Mouse (Mus musculus): ENCODE results near the gene Gm13420. TPM values are rescaled to one million over a fixed set of nuclear protein-coding genes. Genes with fewer than 3 reads are reported as not detected.
A peak's percentile ranks its signal among the peaks of the same experiment; 100 is the strongest.
"Not testable (repeated sequence)": the region's sequence is repeated elsewhere in the genome, so short reads cannot be mapped to it uniquely, and the experiment has no call there.

Gm13420 gene
- not detected for total RNA-seq (2021)

DNA sequence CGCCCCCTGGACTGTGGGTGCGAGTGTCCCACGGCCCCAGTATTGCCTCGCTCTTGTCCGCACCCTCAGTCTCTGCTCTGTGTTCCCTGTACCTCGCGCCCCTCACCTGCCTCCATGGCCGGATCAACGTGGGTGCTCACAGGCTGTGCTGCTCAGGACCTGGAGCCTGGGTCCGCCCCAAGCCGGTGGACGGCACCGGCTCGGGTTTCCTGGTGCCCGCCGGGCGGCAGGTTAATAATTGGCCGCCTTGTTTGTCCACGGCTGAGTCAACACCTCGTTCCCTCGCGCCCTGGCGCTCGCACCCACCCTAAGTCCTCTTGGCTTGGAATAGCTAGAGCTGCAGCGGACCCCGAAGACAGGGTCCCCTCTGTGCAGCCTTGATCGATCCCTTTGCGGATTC lies at the start of gene Gm13420:
Gene Gm13420 (minus strand): TSS at position 189 of the 400 bp plus-strand sequence.
- DNase-seq (ENCODE audit: low spot score) = no peak
- intact Hi-C loops (cut with DNase I) = no loop called here

DNA sequence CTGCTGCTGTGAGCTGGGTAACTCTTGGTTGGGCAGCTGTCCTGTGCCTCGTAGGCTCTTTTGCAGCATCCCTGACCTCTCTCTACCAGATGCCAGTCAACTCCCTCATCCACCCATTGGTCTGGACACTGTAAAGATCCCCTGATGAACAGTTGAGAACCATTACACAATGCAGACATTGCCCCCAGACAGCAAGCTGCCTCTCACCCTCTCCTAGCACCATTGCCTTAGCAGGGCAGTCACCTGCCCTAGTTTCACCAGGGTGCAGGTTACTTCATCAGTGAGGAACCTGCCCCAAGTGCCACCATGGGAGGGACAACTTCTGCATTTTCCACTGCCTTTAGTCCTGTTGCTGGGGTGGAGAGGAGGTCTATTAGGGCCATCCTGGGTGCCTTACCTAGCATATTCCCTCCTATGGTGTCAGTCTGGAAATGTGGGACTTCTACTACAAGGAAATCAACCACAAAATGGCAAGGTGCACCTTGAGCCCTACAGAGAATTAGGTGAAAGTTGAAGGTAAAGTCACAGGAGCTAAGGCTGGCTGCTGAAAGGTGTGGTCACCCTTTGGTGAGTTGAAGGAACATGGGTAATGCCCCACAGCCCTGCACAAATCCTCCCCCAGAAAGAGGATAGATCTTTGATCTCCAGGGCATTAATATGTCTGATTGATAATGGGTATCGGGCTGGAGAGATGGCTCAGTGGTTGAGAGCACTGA lies 41.4 kb upstream of the Gm13420 start:
- intact Hi-C loops (cut with DNase I) = no loop called here
- no peak for DNase-seq (ENCODE audit: low spot score)

DNA sequence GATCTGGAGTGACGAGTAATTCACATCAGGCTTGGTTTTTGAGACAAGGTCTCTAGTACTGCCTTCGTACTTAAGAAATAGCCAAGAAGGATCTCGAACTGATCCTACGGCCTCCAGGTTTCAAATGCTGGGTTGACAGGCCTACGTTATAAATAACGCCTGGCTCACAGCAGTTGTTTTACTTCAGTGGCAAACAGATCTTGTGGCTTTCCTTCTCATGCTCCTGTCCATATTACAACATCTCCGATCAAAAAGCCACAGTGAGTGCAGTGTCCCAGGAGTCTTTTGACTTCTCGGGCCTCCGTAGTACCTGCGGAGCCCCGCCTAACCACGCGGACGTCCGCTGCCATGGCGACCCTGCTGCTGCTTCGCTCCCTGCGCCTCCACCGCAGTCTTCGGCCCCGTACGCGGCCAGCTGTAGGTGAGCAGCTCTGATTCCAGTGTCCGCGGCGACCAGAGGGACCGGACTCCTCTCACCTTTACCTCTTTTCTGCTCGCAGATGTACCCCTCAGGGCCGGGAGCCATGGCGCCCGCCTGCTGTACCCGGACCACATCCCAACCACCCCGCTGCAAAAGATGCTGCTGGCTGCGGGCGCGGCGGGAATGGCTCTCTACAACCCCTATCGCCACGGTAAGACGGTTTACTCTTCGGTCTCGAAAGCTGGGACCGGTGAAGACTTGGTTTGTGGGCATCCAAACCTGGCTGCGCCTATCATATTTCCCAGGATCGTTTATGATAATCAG lies 36.6 kb upstream of the Gm13420 start, which contains the start of gene Trub2:
Gene Trub2 (minus strand): TSS at position 566 of the 745 bp plus-strand sequence.
- intact Hi-C loops (cut with DNase I) = no loop called here

DNA sequence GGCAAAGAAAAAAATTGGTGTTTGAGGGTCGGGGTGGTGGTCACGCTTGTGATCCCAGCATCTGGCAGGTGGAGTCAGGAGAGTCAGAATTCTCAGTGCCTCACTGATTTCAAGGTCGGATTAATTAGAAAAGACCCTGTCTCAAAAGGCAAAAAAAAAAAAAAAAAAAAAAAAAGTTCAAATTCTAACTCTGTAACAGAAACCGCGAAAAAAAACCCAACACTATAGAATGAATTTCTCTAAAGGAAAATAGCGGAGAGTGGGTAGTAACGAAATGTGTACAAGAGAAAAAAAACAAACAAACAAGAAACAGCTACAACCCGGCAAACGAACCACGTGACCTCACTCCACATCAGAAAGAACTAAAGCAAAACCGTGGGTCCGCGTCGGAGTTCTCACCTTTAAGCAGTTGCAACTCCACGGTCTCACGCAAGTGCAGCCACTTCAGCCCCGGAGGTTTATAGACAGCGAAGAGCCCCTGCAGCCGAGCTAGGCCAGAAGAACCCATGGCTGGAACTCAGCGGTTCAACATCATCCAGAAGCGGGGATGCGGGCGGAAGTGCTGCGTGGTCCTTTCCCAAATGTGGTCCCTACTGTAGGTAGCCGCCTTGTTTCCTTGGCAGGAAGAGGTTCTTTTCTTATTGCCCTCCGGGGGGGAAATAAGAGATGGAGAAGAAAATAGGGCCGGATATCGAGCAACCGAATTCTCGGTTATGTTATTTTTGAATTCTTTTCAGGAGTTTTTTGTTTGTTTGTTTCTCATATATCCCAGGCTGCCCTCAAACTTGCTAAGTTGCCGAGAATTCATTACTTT lies 35.8 kb upstream of the Gm13420 start, which contains the start of gene Coq4:
Gene Coq4 (plus strand): TSS at position 390 of the 814 bp plus-strand sequence.
- intact Hi-C loops (cut with DNase I) = no loop called here
- peak; percentile 77 for DNase-seq (ENCODE audit: low spot score)

More for the DNA sequence above, 36.6 kb upstream of the Gm13420 start, which contains the start of gene Trub2:
- DNase-seq (ENCODE audit: low spot score) = peak; percentile 49

DNA sequence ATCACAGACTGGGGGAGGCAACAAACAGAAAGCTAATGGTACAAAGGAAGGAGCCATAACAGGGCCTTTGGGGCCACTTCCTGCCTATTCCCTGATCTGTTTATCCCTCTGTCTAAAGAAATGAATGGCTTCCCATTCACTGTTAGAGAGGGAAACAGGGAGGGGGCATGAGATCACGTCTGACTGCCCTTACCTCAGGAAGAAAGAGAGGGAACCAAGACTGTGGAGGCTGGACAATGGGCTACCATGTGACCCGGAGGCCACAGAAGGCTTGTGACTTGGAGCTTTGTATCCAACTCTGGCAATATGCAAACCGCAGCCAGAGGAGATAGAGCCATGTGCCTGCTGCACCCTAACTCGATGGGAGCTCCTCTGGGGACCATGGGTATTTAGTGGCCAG lies 32.8 kb upstream of the Gm13420 start:
- intact Hi-C loops (cut with DNase I) = no loop called here
- DNase-seq (ENCODE audit: low spot score) = no peak

DNA sequence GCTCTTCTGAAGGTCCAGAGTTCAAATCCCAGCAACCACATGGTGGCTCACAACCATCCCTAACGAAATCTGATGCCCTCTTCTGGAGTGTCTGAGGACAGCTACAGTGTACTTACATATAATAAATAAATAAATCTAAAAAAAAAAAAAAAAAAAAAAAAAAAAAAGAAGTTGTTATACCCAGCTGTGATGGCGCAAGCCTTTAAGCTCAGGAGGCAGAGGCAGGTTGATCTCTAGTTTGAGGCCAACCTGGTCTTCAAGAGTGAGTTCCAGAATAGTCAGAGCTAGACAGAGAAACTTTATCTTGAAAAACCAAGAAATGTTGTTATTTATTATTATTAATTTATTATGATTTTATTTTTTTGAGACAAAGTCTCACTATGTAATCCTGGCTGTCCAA lies 29.8 kb upstream of the Gm13420 start:
- intact Hi-C loops (cut with DNase I); DNase-seq (ENCODE audit: low spot score): not testable (repeated sequence)

DNA sequence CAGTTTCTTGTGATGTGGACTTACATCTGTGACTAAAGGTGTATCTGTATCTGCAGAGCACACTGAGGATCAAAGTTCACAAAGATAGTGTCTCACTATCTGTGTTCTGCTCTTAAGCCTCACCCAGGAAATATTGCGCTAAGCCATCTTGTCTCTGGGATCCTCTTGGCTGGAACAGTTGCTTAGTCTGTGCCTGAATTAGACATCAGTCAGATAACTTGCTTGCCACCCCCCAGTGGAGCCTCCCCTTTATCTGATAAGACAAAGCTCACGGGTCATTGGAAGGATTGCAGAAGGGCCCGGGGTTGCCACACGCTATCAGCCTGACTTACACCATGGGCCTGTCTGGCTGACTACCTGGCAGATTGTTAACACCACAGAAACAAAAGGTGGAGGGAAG lies 21.8 kb upstream of the Gm13420 start:
- intact Hi-C loops (cut with DNase I) = no loop called here
- no peak for DNase-seq (ENCODE audit: low spot score)

DNA sequence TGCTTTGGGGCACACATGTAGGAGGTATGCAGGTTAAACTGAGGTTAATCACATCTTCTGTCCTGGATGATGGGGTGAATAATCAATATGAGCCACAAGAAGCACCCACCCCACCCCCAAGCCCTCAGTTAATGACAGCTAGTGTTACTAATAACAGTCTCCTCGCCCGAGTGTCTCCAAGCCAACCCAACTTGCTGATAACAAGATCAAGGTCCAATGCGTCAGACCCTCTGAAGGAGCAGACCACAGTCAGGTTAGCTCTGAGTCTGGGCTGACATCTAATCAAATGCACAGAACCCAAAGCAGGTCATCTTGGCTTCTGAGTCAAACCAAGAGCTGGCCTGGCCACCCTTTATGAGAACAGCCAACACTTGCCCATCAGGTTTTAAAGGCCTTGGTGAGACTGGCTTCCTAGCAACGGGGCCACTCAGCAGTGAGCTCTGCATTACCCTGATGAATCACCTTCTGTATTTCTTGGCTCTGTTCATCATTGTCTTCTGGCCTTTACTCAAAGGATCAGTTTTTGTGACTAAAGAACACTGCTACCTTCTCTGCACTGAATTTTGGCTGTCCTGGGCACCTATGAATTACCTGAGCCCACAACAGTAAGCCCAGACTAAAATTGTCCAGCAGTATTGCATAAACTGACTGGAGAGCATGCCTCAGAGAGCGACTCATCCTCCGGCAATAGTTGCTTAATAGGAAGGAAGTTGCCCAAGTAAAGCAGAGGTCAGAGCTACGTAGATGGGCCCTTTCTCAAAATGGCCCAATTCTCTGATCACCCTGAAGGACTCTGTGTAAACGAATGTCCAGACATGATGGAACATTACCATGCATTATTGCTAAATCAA lies 20.4 kb upstream of the Gm13420 start:
- DNase-seq (ENCODE audit: low spot score) = no peak
- intact Hi-C loops (cut with DNase I) = no loop called here

DNA sequence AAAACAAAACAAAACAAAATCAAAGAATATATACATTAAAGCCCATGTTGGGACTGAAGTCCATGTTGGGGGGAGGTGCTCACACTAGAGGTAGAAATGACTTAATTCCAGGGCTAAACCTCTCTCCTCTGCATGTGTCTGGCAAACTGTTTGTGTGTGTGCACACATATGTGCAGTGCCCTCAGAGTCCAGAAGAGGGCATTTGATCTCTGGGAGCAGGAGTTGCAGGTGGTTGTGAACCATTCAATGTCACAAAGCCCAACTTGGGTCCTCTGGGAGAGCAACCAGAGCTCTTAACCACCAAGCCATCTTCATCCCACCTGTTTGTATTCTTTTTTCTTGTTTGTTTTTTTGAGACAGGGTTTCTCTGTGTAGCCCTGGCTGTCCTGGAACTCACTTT lies 18.7 kb upstream of the Gm13420 start:
- intact Hi-C loops (cut with DNase I) = no loop called here
- DNase-seq (ENCODE audit: low spot score) = no peak

DNA sequence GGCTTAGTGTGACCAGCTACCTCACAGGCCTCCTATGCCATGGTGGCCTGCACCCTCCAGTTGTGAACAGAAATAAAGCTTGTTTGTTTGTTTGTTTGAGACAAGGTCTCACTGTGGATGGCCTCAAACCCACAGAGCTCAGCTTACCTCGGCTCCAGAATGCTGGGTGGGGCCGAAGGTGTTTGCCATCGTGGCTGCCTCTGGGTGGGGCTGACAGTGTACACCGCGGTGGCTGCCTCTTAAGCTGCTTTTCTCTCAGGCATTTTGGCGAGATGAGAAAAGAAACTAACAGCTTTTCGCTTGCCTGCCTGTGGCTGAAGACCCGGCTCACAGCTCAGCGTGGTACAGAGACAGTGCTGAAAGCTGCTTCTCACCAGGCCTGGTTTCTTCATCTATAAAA lies 17.4 kb upstream of the Gm13420 start:
- intact Hi-C loops (cut with DNase I) = loop anchor here (5.0 kb wide), 1 partner anchor 88 kb away; no protein-coding TSS in a partner anchor
- DNase-seq (ENCODE audit: low spot score) = no peak

DNA sequence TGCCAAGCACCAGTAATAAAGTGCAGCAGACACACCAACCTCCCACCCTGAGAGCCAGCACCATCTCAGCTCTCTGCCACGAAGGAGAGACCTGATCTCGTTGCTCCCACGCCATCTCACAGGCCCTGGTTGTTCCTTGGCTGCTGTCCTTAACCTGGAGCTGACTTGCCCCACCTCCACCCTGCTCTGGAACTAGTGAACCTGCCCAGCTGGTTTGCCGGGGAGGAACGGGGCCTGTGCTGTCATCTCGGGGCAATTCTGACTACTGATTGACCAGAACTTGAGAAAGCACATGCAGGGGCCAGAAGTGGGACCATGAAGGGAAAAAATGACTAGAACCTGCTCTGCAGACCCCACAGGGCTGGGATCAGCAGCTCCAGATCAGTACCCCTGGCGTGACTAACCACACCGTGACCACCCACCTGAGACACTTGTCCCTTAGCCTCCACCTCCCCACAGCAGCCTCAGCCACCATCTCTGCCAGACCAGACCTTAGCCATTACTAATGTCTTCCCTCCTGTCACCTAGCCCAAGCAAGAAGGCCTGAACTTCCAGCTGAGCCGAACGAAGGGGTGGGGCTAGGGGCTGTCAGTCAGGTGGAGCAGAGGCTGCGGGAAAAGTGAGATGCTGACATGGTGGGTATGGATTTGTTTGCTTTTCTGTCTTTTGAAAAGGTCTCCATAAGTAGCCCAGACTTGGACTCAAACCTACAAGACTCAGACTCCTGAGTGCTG lies 16.7 kb upstream of the Gm13420 start:
- DNase-seq (ENCODE audit: low spot score) = no peak
- intact Hi-C loops (cut with DNase I) = loop anchor here (5.0 kb wide), 1 partner anchor 89 kb away; no protein-coding TSS in a partner anchor

DNA sequence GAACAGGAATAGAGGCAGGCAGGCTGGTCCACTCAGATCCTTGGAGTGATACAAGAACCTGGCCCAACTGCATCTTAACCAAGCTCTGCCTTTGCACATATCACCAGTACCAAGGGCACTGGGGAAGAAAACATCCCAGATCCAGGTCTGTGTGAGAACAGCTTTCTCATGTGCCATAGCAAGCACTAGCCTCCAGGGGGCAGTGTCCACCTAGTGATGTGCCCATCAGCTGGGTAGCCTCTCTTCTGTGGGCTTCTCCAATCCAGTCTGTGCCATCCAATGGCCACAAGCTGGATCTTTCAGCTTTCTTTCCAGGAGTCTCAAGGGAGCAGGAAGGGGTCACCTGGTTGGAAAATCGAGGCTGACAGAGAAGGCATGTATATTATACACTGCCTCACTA lies 13.3 kb upstream of the Gm13420 start:
- intact Hi-C loops (cut with DNase I) = loop anchor here (2.0 to 5.0 kb wide), 2 partner anchors 52 to 92 kb away; no protein-coding TSS in a partner anchor
- DNase-seq (ENCODE audit: low spot score) = no peak

DNA sequence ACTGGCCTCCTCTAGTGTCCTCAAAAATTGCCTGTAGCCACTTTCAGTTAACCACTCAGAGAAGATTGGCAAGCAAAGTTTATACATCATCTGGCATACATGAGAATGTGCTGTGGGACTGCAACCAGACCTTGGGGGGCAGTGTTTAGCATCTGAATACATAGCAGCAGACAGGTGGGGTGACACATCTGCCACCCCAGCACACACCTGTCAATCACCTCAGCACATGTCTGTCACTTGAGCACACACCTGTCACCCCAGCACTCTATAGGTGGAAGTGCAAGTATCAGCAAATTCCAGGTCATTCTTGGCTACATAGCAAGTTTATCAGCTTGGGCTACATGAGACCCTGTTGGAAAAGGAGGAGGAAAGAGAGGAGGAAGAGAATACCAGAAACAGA lies 4.2 kb upstream of the Gm13420 start:
- no peak for DNase-seq (ENCODE audit: low spot score)
- intact Hi-C loops (cut with DNase I) = no loop called here

DNA sequence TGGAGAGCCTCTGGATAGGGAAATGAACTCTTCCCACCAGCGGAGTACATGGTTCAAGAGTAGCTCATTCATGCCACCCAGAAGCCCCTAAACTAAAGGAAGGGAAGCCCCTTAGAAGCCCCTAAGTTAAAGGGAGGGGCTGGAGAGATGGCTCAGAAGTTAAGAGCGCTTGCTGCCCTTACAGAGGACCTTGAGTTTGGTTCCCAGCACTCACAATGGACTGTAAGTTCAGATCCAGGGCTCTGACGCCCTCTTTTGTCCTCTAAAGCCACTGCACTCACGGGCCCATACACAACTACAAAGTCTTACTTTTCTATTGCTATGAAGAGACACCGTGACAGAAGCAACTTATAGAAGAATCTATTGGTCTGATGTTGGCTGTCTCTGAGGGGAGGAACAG lies 912 bp upstream of the Gm13420 start:
- intact Hi-C loops (cut with DNase I) = no loop called here
- DNase-seq (ENCODE audit: low spot score) = no peak

DNA sequence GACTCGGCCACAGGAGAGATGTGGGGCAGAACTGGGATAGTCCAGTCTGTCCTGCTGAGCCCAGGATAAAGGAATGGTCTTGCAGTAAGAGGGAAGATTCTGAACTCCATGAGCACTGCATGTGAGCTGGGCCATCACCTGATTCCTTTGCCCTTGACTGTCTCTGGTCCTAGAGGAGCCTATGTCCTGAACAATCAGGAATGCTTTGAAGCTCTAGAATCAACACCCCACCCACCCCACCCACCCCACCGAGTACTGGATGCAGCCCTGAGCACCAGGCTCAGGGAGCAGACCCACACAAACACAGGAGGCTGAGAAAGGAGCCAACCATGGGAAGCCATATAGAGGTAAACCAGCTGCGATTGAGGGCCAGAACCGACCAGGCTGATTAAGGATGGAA lies 3.0 kb downstream of the Gm13420 start:
- intact Hi-C loops (cut with DNase I) = no loop called here
- no peak for DNase-seq (ENCODE audit: low spot score)

DNA sequence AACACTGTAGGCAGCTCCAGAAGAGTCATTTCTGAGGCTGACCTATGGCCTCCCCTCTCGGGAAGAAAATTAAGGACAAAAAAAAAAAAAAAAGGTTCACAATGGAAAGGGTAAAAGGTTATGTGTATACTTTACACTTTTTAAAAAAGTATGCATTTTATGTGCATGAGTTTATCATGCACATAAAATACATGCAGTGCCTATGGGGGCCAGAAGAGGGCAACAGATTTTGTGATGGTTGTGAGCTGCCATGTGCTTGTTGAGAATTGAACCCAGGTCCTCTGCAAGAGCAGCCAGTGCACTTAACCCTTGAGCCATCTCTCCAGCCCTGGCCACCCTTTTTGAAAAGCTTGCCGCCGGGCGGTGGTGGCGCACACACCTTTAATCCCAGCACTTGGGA lies 3.6 kb downstream of the Gm13420 start:
- intact Hi-C loops (cut with DNase I) = no loop called here
- no peak for DNase-seq (ENCODE audit: low spot score)

DNA sequence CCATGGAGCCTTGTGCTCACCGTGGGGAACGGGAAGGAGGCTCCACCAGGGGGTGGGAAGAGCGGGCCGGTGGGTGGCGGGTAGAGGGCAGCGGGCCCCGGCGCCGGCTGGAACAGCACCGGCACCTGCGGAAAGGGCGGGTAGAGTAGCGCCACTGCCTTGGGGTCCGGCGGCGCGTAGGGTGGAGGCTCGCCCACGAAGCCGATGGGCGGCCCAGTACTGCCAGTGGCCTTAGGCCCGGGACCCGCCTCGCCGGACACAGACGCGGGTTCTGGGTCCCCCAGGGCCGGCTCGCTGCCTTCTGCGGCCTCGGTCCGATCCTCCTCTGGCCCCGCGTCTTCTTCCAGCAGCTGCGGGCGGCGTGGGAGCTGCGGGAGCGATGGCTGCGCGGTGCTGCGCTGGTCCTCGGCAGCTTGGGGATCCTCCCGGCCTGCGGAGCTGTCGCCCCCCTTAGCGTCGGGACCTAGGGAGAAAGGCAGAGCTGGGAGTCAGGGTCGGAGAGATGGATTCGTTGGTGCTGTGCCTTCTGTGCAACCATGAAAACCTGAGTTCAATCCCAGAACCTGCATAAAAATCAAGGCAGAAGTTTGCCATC lies 4.2 kb downstream of the Gm13420 start:
- DNase-seq (ENCODE audit: low spot score) = no peak
- intact Hi-C loops (cut with DNase I) = no loop called here

DNA sequence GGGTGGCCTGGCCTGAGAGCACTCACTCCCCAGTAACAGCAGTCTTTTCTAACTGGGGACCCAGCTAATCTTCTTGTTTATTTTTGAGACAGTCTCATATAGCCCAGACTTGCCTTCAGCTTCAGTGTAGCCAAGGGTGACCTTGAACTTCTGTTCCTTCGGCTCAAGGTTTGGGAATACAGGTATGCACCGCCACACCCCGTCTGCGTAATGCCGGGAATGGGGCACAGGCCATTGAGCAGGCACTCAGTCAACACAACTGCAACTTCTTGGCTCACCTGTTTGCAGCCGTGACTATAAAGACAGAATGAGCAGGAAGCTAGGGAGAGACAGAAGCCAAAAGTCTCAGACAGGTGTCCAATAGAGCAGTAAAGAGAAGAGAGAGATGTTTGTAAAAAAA lies 7.2 kb downstream of the Gm13420 start:
- intact Hi-C loops (cut with DNase I) = no loop called here
- DNase-seq (ENCODE audit: low spot score) = no peak
